Mouse (Mus musculus) T-helper 2 cell (primary cell): ENCODE data around the gene Zbtb5.
"Not testable (repeated sequence)": the region's sequence is repeated elsewhere in the genome, so short reads cannot be mapped to it uniquely, and the experiment has no call there.

ENCODE experiments used
- in situ Hi-C: fragments of 300-600 bp; cut with MboI, MseI; formaldehyde crosslinking; loops from one replicate; pipeline ENCODE4 v1.15.1; 2025; ENCODE audit warnings: high pct_unique_total_duplicates

Gene Zbtb5

GRCm38 (mm10) chr4:45011581-45012104 lies 569 bp downstream of the Zbtb5 start:
- in situ Hi-C loops = loop anchor here (5.0 to 10.0 kb wide), 2 partner anchors 39 to 303 kb away; no protein-coding TSS in a partner anchor

- in situ Hi-C loops = loop anchor here (5.0 to 10.0 kb wide), 2 partner anchors 39 to 304 kb away; no protein-coding TSS in a partner anchor
Observed at GRCm38 (mm10) chr4:45010806-45011415, 1.3 kb downstream of the Zbtb5 start.

- in situ Hi-C loops = no loop called here
Observed at GRCm38 (mm10) chr4:45005452-45005851, 6.8 kb downstream of the Zbtb5 start.

- in situ Hi-C loops = no loop called here
Observed at GRCm38 (mm10) chr4:45000001-45000400, 12.2 kb downstream of the Zbtb5 start.

GRCm38 (mm10) chr4:44998071-44998470 lies 14.1 kb downstream of the Zbtb5 start:
- in situ Hi-C loops = no loop called here

GRCm38 (mm10) chr4:44994776-44995175 lies 17.4 kb downstream of the Zbtb5 start:
- in situ Hi-C loops = no loop called here

- in situ Hi-C loops = no loop called here
Observed at GRCm38 (mm10) chr4:44993847-44994246, 18.4 kb downstream of the Zbtb5 start.

- in situ Hi-C loops = not testable (repeated sequence)
Observed at GRCm38 (mm10) chr4:44993179-44993578, 19.0 kb downstream of the Zbtb5 start.

GRCm38 (mm10) chr4:44992330-44992729 lies 19.9 kb downstream of the Zbtb5 start:
- in situ Hi-C loops = not testable (repeated sequence)

- in situ Hi-C loops = no loop called here
Observed at GRCm38 (mm10) chr4:44990560-44990959, 21.7 kb downstream of the Zbtb5 start.

- in situ Hi-C loops = no loop called here
Observed at GRCm38 (mm10) chr4:44983131-44983740, 29.0 kb downstream of the Zbtb5 start.

GRCm38 (mm10) chr4:44982440-44983130 lies 29.6 kb downstream of the Zbtb5 start:
- in situ Hi-C loops = no loop called here

GRCm38 (mm10) chr4:44981974-44982287 lies 30.3 kb downstream of the Zbtb5 start:
- in situ Hi-C loops = no loop called here

GRCm38 (mm10) chr4:44981280-44981973 lies 30.8 kb downstream of the Zbtb5 start, which contains the start of gene Grhpr:
TSS of gene Grhpr (plus strand) at chr4:44981395.
- in situ Hi-C loops = no loop called here

GRCm38 (mm10) chr4:44979794-44980338 lies 32.3 kb downstream of the Zbtb5 start:
- in situ Hi-C loops = no loop called here

- in situ Hi-C loops = no loop called here
Observed at GRCm38 (mm10) chr4:44978175-44978574, 34.0 kb downstream of the Zbtb5 start.

- in situ Hi-C loops = no loop called here
Observed at GRCm38 (mm10) chr4:44976921-44977710, 35.1 kb downstream of the Zbtb5 start.

- in situ Hi-C loops = no loop called here
Observed at GRCm38 (mm10) chr4:44976026-44976615, 36.1 kb downstream of the Zbtb5 start.

- in situ Hi-C loops = loop anchor here (5.0 kb wide), 1 partner anchor 38 kb away; the partner anchor contains the start of gene Zbtb5
Observed at GRCm38 (mm10) chr4:44974331-44974730, 37.9 kb downstream of the Zbtb5 start.

- in situ Hi-C loops = loop anchor here (5.0 kb wide), 1 partner anchor 38 kb away; the partner anchor contains the start of gene Zbtb5
Observed at GRCm38 (mm10) chr4:44973871-44974270, 38.3 kb downstream of the Zbtb5 start.
